Mouse (Mus musculus): Measurements from ENCODE around the gene Fut1.

Gene Fut1

DNA sequence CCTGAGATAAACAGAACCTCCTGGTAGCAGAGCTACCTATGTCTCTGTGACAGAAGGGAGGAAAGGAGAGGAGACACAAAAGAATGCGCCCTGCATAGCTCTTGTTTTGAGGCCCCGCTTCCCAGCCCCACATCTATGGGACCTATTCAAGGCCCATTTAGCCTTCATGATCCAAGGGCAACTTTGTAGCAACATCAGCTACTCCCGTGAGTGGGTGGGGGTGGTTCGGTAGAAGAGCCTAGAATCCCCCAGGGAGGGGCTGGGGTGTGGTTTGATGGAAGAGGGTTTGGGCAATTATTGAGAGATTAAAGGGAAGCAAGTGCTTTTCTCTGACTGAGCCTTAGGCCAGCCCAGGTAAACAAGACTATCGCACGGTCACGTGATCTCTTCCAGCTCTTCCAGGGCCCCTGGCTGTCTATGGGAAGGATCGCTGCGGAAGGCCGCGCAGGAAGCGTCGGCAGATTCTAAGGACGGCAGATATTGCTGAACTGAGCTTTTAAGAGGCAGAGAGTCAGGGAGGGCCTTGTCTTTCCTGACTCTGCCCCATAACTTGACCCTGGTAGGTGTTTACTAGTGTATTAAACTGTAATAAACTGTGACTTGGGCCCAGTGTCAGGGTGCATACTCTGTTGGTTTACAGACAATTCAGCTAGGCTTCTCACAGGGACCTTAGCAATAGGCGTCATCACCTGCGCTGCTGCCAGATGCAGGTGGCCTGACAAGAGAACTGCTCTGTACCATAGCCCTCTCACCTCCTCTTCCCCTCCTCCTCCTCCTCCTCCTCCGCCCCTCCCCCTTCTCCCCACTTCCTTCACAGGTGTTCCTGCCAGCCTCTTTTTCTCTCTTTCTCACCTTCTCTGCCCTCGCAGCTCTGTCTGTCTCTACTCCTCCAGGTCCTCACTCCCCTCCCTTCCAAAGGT lies 17.9 kb upstream of the Fut1 start:
- DNase-seq (ENCODE audit: extremely low read depth, low read depth), result no peak

DNA sequence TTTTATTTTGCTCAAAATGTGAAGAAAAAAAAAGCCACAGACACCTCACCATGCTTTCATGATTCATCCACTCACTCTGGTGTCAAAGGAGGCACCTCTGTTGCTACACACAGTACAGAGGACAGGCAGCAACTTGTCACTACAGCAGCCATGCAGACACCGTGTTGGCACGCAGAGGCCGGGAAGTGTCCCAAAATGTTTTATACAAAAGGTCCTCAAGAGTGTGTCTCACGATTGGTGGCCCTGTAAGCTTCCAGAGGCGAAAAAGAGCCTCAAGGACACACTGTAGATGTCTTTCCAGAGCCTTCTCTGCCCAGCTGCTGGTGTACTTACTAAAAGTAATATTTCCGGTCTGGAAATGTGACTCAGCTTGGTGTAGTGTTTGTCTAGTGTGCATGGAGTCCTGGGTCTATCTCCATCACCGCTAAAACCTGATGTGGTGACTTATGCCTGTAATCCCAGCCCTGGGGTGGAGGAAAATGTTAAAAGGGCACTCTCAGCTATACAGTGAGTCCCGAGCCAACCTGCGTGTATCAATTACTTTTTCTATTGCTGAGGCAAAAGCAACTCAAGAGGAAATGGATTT lies 11.3 kb upstream of the Fut1 start:
- no peak for DNase-seq (ENCODE audit: extremely low read depth, low read depth)

DNA sequence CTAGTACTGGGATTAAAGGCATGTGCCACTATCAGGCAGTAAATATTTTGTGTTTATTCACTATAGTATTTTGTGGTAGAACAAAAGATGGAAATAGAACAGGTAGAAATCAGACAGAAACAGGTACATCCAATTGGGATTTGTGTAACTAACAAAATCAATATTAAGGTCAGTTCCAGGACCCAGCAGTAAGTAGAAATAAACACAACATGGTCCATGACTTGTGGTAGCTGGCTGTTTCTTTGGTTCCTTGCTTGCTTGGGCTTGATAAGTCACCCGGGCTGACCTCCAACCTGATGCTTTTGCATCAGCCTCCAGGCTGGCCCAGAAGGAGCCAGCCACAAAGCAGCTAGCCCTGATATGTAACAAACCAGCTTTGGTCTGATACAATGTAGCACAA lies 7.6 kb upstream of the Fut1 start:
- DNase-seq (ENCODE audit: extremely low read depth, low read depth), result no peak

DNA sequence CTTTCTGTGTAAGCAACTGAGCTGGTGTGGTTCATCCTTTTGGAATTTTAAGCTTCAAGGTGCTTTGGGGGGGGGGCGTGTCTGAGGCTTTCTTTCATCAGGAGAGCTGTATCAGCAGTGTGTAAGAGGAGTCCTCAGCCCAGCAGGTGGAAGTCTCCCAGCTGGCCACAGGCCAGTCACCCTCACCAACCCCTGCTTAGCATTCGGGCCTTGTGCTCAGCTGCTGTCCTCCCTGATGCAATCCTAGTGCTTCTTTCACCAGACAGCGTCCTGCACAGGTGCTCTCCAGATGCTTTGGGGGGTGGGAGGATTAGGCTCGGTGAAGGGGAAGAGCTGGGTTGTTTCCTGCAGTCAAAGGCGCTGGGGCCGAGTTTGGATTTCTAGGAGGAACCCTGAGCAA lies 812 bp upstream of the Fut1 start:
- no peak for DNase-seq (ENCODE audit: extremely low read depth, low read depth)

DNA sequence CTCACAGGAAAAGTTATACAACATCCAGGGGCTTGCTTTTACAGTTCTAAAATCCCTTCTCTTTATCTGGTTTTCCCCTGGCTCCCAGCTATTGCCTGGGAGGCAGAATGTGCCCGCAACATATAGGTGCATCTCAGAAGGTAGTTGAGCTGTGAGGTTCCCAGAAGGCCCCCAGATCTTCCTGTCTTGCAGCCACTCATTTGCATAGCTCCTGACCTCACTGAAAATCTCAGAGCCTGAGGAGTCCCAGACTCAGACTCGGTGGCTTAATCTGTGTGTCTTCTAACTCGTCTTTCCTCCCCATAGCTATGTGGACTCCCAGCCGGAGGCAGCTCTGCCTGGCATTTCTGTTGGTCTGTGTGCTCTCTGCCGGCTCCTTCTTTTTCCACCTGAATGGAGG lies 1.2 kb downstream of the Fut1 start:
- DNase-seq (ENCODE audit: extremely low read depth, low read depth), result no peak

DNA sequence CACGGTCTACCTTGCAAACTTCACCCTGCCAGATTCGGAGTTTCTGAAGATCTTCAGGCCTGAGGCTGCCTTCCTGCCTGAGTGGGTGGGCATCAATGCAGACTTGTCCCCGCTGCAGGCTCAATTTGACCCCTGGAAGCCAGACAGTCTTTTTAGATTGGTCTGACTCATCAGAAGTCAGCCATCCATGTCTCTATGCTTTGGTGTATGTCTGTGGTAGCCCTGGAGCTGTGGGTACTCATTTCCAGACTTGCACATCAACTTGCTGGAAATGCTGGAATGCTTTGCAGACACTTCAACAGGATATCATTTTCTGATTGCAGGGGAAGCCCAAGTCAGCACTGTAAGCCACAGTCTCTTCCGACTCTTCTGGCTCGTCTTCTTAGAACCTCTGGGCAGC lies 2.5 kb downstream of the Fut1 start:
- no peak for DNase-seq (ENCODE audit: extremely low read depth, low read depth)

DNA sequence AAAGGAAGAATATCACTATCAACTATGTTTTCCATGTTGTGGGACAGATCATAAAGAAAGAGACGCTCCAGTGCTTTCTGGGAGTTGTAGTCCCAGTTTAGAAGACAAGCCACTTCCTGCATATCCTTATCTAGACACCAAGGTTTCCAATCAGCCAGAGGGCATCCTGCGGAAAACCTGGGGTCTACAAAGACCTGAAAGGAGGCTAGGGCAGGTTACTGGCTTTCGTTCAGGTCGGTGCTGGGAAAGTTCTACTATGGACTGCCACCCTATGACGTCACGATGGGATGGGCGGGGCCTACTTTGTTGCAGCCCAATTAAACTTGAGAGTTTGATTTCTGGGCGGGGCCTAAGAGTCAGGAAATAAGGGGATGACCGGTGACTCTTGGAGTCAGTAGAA lies 4.4 kb downstream of the Fut1 start, which contains the start of gene Izumo1:
Gene Izumo1 (plus strand): TSS at position 369 of the 400 bp plus-strand sequence.
- peak; percentile 49 for DNase-seq (ENCODE audit: extremely low read depth, low read depth)

DNA sequence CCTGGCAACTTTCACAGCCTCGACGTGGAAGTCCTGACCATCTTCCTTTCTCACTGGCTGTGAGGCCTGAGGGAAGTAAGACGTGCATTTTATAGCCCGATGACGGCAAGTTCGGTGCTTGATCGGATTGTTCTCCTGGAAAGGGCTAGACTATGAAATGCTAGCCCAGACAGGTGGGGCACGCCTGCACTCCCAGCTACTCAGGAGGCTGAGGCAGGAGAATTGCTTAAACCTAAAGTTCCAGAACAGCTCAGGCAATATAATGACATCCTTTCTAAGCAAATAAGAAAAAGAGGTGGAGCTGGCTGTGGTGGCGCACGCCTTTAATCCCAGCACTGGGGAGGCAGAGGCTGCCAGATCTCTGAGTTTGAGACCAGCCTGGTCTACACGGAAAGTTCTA lies 6.4 kb downstream of the Fut1 start:
- no peak for DNase-seq (ENCODE audit: extremely low read depth, low read depth)

DNA sequence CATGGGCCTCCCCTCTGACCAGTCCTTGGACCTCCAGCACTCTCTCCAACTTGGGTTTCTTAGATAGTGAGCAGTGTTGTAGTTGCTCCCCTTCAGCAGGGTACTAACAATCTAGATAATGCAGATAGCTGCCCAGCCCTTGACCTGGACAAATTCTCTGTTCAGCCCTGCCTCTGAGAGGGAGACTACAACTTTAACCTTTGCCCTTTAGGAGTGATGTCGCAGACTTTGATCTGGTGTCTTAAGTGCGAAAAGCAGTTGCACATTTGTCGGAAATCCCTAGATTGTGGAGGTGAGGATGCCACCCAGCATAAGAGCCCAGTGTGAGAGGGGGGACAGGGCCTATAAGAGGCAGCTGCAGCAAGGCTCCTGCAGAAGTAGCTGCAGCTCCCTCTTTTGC lies 7.6 kb downstream of the Fut1 start:
- no peak for DNase-seq (ENCODE audit: extremely low read depth, low read depth)

DNA sequence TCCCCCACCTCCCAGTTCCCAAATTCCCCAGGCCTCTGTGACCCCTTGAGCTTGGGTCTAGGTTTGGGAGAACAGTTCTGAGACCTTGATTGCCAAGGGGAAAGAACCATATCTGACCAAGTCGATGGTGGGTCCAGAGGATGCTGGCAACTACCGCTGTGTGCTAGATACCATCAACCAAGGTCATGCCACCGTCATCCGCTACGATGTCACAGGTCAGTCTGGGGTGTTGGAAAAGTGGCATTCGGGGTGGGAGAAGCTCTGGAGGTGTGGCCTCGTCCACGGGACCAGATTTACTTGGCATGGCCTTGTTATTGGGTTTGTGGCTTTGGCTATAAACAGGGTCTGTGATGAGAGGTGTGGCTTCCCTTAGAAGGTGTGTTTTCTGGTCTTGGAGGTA lies 8.4 kb downstream of the Fut1 start:
- no peak for DNase-seq (ENCODE audit: extremely low read depth, low read depth)

DNA sequence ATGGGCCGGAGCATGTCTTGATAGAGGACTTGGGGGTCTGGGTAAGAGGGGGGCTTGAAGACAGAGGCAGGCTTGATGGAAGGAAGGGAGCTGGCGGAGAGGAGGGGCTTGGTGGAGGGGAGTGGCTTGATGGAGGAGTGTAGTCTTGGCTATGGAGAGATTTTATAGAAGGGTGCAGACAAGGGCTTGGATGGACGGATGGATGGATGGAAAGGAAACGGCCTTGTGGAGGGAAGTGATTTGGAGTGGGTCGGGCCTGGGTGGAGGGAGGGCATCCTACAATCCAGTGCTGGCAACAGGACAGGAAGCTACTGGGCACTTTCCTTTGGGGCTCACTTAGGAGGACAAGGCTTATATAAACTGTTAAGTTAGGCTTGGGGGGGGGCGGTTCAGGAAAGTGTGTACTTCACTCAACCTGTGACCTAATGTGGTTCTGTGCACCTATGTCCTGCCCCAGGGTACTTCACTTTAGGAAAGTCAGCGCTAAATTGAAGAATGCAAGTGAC lies 9.5 kb downstream of the Fut1 start:
- DNase-seq (ENCODE audit: extremely low read depth, low read depth), result no peak

DNA sequence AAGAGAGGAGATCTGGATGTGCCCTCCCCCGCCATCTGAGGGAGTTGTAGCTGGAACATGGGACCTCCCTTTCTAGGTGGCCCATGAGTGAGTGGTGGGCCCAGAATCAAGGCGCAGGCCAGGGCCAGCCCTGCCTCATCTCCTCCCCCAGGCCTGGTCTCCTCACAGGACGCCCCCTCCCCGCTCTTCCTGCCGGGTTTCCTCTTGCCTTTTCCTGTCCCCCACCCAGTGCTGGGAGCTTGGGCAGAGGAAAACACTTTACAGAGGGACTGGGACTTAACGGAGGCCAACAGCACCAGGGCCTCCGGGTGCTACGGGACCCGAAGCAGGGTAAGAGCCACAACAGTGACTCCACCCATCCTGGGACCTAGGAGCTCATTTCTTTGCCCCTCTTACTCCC lies 10.2 kb downstream of the Fut1 start, which contains the start of gene Rasip1:
Gene Rasip1 (plus strand): TSS at position 228 of the 400 bp plus-strand sequence.
- no peak for DNase-seq (ENCODE audit: extremely low read depth, low read depth)

DNA sequence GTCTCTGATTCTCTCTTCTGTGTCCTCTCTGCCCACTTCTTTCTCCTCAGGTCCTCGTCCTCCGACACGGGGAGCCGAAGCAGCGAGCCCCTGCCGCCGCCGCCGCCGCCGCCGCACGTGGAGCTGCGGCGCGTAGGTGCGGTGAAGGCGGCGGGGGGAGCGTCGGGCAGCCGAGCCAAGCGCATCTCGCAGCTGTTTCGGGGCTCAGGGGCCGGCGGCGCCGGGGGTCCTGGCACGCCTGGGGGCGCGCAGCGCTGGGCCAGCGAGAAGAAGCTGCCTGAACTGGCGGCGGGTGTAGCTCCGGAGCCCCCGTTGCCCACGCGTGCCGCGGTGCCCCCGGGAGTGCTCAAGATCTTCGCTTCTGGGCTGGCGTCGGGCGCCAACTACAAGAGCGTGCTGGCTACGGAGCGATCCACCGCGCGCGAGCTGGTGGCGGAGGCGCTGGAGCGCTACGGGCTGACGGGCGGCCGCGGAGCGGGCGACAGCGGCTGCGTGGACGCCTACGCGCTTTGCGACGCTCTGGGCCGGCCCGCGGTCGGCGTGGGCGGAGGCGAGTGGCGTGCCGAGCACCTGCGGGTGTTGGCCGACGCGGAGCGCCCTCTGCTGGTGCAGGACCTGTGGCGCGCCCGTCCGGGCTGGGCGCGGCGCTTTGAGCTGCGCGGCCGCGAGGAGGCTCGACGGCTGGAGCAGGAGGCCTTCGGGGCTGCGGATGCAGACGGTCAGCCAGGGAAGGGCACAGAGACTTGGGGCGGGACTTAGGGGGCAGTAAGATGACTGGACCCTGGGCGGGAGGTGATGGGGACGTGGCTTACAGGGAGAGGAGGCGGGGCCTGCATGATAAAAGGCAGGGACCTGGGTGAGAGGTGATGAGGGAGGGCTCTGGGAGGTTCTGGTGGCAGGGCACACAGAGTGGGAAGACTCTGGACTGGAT lies 11.5 kb downstream of the Fut1 start:
- no peak for DNase-seq (ENCODE audit: extremely low read depth, low read depth)

DNA sequence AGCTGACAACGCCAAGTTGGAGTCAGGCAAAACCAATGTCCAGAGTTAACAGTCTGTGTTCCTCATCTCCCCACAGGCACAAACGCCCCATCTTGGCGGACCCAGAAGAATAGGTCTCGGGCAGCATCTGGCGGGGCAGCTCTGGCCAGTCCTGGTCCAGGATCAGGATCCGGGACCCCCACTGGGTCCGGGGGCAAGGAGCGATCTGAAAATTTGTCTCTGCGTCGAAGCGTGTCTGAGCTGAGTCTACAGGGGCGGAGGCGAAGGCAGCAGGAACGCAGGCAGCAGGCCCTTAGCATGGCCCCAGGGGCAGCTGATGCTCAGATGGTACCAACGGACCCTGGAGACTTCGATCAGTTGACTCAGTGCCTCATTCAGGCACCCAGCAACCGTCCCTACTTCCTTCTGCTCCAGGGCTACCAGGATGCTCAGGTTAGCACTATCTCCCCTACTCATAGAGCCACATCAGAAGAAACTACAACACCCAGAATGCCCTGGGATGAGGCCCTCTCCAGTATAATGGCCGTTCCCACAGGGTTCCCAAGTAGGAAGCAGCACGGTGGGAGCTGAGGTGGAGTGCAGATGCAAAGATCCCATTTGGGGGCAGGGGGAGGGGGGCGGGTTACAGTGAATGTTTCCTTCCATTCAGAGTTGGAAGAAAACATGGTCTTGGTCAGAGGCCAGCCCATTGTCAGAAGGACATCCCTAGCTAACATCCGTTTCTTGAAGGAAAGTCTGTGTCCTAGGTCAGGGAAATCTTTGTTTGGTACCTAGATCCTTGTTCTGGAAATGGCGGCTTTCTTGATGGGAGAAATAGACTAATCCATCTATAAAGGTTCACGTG lies 13.2 kb downstream of the Fut1 start:
- no peak for DNase-seq (ENCODE audit: extremely low read depth, low read depth)

DNA sequence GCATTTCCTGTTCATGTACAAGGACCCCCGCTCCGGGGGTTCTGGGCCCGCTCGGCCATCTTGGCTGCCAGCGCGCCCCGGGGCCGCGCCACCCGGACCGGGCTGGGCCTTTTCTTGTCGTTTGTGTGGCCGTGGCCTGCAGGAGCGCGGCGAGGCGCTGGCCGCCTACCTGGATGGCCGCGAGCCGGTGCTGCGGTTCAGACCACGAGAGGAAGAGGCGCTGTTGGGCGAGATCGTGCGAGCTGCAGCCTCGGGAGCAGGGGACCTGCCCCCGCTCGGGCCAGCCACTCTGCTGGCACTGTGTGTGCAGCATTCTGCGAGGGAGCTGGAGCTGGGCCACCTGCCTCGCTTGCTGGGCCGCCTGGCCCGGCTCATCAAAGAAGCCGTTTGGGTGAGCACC lies 15.4 kb downstream of the Fut1 start:
- no peak for DNase-seq (ENCODE audit: extremely low read depth, low read depth)

DNA sequence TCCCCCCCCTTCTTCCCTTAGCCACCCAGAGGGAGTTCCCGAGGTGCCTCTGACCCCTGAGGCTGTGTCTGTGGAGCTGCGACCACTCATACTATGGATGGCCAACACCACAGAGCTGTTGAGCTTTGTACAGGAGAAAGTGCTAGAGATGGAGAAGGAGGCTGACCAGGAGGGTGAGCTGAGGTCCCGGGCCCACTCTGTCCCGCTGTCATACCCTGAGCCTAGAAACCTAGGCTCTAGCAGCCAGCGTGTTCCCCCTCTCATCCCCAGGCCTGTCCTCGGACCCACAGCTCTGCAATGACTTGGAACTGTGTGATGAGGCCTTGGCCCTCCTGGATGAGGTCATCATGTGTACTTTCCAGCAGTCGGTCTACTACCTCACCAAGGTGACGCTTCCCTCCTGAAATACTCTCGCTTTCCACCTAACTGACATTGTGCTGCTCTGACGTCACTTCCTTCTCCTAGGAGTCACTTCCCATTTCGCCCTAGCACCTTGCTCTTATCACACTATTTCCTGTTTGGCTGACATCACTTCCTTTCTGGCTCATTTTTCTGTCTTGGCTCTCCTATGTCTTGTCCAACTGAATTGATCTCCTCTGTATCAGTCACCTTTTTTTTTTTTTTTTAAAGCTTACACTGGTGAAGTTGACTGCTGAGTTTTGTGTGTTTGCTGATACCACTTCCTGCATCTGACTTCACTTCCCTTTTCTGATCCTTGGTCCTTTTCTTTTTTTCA lies 18.0 kb downstream of the Fut1 start:
- DNase-seq (ENCODE audit: extremely low read depth, low read depth), result peak; percentile 75

DNA sequence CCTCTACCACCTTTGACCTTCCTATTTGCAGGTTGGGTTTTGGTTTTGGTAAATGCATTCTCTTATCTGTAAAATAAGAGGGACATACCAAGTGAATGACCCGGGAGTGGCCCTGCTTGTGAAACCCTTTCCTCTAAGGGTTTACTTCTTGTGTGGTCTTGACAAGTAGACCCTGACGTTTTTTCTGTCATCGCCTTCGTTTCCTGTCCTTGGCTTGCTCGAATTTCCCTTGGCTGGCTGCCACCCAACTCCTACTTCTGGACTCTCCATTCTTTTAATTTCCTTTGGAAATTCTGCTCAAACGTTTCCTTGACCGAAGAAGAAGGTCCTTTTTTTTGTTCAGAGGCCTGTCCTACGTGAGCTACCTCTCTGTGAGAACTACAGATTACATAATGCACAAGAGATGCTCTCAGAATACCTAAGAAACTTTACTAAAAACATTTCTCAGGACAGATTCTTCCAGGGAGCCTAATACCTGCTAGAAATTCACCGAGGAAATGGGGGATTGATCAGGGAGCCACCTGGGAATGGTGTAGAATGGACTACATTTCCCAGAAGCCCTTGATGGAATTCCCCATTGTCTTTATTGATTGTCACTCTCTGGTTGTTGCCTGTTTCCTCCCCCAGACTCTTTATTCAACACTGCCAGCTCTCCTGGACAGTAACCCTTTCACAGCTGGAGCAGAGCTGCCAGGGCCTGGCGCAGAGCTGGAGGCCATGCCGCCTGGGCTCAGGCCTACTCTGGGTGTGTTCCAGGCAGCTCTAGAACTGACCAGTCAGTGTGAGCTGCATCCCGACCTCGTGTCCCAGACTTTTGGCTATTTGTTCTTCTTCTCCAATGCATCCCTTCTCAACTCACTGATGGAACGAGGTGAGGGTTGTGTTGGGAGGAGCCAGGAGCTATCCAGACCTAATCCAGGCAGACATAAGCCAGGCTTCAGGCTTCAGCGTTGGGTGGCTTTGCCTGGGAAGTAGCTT lies 18.9 kb downstream of the Fut1 start:
- no peak for DNase-seq (ENCODE audit: extremely low read depth, low read depth)

DNA sequence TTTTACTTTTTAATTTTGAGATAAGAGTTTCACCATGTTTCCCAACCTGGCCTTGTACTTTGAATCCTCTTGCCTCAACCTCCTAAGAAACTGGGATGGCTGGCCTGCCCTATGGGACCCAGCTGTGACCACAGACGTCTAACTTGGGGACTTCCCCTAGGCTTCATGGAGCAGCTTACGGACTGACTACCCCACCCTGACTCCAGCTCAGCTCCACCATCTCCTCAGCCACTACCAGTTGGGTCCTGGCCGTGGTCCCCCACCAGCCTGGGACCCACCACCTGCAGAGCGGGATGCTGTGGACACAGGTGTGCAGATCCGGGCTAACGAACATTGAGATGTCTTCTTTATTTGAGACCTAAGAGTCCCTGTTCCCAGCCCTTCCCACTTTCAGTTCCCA lies 20.6 kb downstream of the Fut1 start:
- no peak for DNase-seq (ENCODE audit: extremely low read depth, low read depth)
